Mouse (Mus musculus) gastrocnemius, adult 18-20 months (tissue): ENCODE data around the gene Rad9b. TPM values are rescaled to one million over a fixed set of nuclear protein-coding genes. Genes with fewer than 3 reads are reported as not detected.

Experiments
- DNase-seq: peaks from one replicate; pipeline ENCODE4 v3.0.0; 2021; ENCODE audit warnings: low spot score
- total RNA-seq, 2 experiments: library from RNA; stranded (reverse); gene quantifications; 2 replicates each; pipeline ENCODE4 v1.2.3; 2021

Rad9b gene
- total RNA-seq, 2 experiments from 2014 or later: 0.27 to 0.69 TPM

DNA sequence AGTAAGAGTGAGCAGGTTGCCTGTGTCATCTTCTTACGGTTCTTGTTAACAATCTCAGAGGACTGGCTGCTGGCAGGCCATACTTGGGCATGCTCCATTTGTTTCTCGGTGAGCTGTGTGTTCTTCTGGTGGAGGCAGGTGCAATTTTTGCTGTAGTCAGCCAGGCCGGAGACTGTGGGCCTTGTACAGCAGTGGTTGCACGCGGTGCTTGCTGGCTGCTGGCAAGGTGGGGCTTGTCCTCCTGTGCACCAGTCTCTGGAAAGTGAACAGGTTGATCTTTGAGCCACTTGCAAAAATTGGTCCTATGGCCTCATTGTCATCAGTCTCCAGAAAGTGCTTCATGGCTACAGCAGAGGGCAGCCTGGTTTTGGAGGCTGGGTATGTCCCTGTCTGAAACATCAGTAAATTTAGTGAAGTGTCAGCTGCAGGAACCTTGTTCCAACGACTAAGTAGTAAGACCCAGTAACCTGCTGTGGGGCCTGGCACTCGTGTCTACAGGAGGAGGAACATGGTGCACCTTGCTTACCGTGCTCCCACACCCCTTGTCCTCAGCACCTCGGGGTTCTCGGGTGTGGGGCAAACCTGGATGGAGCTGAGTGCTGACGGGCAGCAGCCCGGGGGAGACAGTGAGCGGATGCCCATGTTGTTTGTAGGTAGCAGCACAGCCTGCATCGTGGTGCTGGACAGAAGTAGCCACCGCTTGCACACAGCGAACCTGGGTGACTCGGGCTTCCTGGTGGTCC, 40.9 kb downstream of the Rad9b start:
- DNase-seq: no peak

DNA sequence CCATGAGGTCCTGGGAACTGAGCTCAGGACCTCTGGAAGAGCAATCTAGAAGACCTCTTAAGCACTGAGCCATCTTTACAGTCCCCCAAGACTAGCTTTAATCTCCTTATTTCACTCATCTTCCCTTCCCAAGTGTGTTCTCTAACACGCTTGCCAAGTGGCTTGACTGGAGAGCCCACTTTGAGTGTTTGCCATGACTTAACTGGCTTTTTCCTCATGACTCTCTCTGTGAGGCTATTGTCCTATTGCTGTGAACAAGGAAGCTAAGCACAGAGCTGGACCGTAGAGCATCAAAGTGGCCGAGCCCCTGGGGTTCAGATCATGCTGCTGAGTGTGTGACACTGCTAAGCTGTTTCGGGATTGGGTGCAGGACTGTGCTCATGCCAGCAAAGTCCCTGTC, 41.7 kb downstream of the Rad9b start:
- no peak for DNase-seq

DNA sequence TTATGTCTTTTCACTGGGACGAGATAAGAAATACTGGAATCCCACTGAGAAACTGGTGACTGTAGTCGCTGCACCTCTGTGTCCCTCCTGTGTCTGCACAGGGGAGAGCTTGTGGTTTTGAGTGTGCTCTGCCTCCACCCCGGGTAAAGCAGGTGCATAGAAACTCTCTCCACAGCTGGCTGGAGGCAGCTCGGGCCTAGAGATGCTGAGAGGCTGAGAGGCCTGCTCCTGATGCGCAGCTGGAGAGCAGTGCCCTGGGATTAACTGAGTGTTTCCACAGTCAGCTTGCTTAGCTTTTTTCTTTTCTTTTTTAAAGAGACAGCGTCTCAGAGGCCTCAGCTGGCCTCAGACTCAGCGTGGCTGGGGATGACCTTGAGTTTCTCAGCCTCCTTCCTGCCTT, 42.3 kb downstream of the Rad9b start:
- DNase-seq: no peak

DNA sequence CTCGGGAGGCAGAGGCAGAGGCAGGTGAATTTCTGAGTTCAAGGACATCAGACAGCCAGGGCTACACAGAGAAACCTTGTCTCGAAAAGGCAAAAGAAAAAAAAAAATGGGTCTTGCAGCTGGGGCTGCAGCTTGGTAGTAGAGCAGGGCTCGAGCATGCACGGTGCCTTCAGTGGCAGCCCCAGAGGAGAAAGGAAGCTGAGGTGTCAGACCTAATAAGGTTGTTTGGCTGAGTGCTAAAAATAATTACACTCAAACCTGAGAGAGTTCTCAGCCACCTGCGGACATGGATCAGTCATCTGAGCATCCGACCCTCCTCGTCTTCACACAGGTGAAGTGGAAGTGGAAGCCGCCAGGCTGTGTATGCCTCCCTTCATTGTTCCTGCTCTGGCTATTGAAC, 43.3 kb downstream of the Rad9b start:
- DNase-seq: no peak

DNA sequence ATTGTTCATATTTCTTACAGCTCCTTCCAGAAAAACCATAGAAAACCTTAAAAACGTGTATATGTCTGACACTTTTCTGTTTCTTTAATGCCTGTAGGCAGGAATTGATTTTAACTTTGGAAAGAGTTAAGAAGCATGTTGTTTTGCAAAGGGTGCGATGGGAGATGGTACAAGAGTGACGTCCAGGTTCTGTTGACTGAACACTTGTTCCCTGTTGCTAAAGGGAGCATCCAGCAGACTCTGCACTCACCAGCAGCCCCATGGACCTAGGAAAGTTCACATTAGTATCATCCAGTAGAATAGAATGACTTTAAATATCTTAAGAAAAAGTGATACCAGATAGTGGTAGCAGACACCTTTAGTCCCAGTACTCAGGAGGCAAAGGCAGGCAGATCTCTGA, 47.5 kb downstream of the Rad9b start:
- DNase-seq: no peak

DNA sequence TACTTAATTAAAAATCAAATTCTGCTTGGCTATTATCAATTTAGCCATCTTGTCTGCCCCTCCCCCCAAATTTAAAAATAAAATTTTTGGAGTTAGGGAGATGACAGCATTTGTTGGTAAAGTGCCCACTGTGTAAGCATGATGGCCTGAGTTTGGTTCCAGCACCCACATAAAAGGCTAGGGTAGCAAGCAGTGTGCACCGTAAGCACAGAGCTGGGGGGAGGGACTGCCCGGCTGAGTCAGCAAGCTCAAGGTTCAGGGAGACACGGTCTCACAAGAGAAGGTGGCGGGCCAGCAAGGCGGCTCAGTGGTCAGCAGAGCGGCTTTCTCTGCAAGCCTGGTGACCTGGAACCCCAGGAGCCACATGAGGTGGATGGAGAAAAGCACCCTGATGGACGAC, 48.6 kb downstream of the Rad9b start:
- no peak for DNase-seq

DNA sequence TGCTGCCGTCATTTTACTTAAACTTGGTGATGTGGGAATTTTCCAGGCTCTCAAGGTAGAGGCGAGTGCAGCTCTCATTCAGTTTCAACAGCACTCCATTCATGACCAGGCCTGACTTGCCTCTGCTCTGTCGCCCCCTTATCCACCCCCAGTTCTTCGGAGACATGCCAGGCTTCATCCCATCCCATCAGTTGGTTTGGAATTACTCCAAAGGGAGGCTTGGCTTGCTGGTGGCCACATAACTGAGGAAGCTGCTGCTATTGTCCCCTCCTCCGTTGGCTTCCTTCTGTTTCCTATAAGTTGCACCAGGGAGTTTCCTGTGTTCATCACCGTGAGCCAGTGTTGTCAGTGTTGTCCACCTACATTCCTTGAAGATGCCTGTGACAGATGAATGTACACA, 49.5 kb downstream of the Rad9b start:
- DNase-seq: no peak

DNA sequence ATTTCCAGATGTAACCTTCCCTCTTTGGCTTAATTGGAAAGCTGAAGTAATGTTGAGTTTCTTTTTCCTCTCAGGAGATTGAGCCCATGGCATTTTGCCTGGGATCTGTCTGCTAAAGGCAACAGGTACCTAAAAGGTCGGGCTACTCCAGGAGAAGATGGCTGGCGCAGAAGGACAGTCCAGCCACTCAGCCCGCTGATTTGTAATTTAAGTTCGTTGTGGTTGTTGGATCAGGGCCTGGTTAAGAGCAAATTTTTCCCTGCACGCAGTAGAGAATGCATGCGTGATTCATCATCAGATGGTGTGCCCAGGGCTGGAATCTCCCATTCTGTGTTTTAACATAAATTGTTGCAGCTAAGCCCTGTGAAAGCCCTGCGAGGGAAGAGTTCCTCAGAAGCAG, 50.1 kb downstream of the Rad9b start:
- no peak for DNase-seq

DNA sequence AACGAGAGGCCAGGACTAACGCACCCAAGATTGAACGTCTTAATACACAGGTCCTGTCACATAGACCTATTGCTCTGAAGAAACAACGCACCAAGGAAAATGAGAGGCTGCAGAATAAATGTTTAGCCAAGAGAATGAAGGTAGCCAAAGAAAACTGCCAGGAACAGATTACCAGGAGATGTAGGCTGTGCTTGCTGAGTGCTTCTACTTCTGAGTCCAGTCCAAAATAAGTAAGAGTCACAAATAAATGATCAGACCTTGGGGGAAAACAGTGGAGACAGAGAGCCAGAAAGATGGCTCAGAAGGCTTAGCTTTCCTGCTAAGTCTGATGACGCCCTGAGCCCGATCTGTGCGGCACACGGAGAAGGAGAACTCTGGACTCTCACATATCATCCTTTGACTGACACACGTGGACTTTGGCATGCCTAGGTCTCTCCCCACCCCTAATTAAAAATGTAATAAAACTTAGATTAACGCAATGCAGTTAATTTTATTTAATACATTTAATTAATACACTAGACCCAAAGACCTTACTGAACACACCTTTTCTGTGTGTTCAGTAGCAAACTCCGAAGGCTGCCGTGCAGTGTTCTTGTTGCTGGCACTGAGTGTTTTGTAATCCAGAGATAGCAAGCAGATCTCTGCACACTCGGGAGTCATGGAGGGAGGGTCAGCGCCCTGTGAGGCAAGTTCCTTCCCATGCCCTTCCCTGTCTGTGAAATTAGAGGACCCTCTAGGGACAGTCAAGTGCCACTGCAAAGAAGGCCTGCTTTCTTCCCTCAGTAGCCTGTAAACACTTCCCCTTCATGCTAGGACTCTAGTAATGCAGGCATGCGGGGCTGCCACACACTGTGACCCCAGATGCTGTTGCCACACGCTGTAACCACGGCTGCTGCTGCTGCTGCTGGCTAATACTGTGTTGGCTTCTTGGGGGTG, 51.0 kb downstream of the Rad9b start:
- DNase-seq: no peak

DNA sequence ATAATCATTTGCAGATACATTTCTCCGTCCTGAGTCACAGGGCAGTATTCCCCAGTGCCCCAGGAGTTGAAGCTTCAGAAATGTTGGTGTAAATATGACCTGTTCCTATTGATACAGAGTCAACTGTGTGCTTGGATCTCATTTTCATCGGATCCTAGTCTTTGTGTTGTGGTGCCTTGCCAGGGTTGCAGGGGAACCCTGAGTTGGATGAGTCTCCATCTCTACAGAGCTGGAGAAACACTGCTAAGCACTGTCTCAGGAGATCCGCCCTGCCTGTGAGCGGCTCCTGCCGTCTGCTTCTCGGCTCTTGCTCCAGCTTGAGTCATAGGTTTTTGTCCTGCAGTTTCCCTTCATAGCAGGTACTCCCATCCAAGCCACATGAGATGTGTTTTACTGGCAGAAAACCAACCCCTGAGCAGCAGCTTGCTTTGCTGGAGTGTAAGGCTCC, 53.9 kb downstream of the Rad9b start:
- DNase-seq: peak; percentile 48

DNA sequence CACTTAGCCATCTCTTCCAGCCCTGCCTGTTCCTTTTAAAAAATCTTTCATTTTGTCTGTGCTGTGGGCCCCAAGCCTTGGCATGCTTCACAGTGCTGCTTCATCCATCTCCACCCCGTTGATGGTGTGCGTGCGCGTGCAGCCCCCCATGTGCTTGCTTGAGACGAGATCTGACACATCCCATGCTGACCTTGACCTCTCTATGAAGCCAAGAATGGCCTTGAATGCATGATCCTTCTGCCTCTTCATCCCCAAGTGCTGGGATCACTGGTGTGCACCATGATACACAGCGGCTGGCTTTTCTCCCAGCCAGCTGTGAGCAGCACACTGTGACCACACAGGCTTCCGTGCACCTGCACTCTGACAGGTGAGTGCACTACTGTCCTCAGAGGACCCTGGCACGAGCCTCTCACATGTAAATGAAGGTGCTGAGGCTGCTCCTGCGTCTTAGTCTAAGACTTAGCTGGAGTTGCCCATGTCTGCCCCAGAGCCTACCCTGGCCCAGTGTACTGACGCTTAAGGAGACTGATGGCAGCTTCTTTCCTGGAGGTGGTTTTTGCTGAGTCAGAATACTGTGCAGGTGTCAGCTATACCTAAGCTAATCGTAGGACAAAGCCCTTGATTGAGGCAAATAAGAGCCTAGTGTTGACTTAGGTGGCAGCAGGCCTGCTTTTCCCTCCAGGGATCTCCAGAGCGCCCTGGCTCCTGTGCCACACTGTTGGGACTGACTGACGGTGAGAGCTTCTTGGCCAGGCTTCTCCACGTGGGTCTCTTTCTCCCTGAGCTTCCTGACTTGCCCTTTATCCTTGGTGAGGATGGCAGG, 58.7 kb downstream of the Rad9b start:
- DNase-seq: no peak

DNA sequence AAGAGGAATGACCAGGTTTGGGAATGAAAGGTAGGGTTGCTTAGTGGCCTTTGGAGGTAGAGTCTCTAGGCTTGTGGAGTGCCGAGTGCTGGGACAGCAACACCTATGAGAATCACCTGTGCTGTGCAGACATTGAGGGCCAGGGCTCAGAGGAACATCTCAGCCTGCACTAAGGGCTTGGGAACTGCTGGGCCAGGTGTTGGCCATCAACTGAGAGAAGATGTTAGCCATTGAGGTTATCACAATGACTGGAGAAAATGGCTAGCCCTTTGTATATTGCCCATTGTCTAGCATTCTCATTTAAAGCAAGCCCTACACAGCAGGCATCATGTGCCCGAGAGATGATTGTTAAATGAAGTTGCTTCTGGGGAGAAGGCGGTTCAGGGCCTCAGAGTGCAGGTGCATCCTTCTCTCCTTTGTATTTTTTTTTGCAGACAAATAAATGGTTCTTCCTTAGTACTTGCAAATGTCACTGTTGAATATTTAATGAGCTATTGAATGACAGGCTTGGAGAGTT, 59.8 kb downstream of the Rad9b start:
- no peak for DNase-seq

DNA sequence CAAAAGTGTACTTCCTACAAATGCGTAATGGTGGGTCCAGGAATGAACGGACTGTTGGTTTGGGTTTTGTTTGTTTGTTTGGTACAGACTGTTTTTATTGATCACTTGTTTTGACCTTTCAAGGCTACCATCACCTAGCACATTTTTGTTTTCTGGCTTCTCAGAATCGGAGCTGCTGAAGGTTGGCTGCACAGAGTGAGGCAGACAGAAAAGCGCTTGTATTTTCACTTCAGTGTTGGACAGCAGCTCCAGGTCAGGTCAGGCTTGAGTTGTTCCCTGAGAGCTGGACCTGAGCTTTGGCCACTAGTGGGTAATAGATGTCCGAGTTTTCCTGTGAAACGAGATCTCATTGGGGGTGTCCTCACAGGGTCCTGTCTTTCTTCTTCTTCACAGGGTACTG, 60.9 kb downstream of the Rad9b start:
- no peak for DNase-seq

DNA sequence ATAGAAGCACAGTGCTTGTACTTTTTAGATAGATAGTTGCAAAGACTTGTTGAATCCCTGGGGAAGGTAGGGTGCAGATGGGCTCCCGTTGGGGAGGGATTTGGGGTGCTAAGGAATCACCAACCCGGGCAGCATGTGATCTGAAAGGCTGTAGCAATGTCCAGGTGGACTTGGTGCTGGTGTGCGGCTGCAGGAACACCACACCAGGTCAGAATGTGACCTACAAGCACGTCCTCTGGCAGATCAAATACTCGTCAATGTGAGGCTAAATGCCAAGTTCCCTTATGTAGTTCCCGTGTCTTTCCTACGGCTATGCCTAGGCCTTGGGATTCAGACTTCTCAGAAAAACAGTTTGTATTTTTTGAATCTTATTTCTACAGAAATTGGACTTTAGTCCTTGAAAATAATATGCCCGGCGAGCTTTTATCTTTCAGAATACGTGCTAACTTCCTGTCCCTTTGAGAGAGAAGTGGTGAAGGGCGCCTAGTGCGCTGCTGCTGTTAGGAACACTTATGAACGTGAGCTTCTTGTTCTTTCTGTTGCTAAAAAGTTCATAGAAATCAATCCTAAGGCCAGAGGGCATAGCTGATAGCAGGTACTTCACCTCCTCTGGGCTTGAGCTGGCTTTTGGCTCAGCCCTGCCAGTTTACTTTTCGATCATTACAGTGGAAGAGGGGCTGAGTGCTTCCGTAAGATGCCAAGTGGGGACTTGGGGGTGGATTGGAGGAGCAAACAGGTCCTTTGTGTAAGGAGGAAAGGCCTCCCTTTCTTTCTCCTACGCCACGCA, 62.3 kb downstream of the Rad9b start:
- no peak for DNase-seq

DNA sequence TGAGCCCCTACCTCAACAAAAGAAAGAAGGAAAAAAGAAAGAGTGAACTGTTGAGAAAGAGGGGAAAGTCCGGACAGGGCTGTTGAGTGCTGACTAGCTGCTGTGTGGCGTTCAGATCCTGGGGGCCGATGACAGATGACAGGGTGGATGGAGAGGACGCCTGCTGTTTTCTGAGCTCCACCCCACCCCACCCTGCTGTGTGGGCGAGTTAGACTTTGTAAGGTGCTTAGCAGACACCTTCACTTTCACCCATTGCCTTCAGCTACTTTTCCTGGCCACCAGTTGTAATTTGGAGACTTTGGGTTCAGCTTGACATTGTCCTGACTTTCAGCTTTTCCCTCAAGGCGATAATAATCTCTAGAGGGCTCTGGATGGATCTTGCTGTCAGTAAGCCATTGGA, 62.9 kb downstream of the Rad9b start:
- DNase-seq: no peak

DNA sequence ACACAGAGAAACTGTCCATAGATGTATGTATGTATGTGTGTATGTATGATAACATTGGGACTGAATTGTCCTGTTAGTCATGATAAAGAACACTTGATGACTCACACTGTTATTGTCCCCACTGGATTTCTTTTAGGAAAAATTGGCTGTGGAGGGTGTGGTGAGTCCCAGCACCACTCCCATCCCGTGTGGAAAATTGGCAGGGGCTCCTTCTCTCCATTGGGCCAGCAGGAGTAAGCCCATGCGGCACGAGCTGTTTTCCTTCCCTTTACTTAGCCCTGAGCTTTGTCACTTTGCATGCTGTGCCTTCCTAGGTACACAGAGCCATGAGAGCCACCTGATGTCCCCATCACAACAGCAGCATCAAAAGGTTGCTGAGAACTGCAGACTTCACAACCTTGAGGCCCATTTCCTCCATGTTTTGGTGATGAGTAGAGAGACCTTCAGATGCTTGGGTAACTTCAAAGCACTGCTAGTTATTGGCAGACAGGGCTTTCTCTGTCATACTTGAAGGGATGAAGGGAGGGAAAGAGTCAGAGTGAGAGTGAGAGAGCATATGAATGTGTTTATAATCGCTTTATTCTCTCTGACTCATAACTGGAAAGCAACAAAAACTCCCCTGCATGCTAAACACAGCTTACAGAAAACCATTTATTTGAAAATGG, 65.8 kb downstream of the Rad9b start:
- DNase-seq: peak; percentile 51

DNA sequence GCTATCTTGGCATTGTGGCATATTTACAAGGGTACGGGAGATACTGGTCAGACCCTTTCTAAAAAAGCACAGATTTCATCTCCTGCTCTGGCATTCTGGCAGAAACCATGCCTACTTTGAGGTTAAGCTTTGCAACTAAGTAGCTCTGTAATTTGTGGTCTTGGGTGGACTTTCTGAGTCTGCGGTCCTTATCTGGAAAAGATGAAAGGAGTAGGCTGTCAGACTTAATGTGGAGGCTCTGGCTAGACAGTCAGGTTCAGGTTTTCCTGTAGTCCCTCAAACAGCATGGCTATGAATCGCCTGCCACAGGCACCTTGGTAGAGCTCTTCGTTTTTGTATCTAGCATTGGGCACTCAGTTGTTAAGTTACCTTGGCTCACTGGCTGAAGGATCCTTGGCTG, 67.0 kb downstream of the Rad9b start:
- DNase-seq: no peak

DNA sequence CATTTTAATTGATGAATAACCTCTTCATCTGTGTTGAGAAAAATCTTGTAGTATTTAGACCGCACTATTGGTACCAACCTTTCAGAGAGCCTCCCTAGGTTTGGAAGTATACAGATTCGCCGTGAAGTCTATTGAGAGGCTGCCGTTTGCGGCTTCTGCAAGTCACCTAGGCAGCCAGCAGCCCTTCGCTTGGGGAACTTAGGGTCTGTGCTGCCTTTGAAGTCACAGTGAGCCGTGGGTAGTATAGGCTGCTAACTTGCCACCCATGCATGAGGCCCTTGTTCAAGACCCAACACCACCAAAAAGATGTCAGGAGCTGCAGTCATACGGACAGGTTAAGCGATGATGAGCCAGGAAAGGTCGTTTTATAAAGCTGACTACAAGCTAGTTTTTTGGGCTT, 67.8 kb downstream of the Rad9b start:
- DNase-seq: no peak

DNA sequence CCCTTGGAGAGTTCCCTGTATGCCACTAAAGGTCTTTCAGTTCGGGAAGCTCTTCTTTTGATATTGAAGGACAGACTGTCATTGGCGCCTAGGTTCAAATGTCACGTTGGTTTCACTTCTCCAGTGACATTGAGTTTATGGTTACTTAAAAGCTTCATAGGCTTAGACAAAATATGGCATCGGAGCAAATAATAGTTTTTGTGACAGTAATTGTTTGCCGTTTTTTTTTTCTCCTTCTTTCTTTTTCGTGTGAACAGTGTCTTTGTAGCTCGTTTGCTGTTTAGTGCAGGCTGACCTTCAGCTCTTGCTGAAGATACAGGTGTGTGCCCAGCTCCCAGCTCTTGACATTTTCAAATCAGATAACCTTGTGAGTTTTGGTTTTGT, 68.3 kb downstream of the Rad9b start:
- peak; percentile 32 for DNase-seq

DNA sequence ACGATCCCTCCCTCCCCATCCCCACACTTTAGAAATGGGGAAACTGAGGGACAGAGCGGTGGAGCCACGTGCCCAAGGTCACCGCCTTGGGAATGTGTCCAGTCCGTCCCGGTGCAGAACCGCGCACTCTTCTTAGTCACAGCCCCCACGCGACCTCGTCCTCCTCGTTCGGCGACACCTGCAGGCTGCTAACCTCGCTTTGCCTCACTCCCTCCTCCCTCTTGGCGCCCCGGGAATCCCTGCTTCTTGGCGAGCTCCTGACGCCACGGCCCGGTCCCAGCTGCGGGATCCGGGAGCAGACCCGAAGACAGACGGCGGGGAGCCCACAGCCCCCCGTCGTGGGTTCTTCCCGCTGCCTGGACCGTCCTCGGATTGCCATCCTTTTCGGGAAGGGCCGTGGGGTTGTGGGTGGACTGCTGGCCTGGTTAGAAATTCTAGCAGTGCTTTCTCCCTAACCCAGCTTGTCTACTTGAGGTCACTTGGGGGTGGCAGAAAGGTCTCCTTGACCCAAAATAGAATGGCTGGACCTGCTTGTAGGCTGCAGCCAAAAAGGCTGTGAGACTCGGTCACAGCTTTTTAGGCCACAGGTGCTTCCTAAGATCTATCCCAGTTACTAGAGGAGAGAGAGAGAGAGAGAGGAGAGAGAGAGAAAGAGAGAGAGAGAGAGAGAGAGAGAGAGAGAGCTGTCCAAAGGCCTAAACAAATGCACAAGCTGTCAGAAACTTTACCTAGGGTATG, 68.8 kb downstream of the Rad9b start:
- DNase-seq: peak; percentile 69
